Mouse (Mus musculus): ENCODE measurements around the gene A330070K13Rik.

A330070K13Rik gene

GRCm38 (mm10) chr5:130329889-130330288, 54.5 kb downstream of the A330070K13Rik start:
- DNase-seq (ENCODE audit: low read depth, low spot score): no peak
